Mouse (Mus musculus) CH12.LX (cell line): Measurements from ENCODE around the gene Ctso. TPM values are rescaled to one million over a fixed set of nuclear protein-coding genes. Genes with fewer than 3 reads are reported as not detected.

Experiments used
- DNase-seq: peaks from one replicate; pipeline ENCODE4 v3.0.0-alpha.2; 2013; ENCODE audit errors: extremely low read depth
- H3K27ac ChIP-seq: 2 replicates; pipeline ENCODE4 v1.5.1; 2012; ENCODE audit warnings: low read depth, mild to moderate bottlenecking, control low read depth, moderate library complexity; ENCODE audit not compliant: insufficient read depth
- H3K27me3 ChIP-seq: replicated peaks from 2 replicates; pipeline ENCODE3; 2012; ENCODE audit warnings: inconsistent platforms
- H3K36me3 ChIP-seq, 2 experiments: replicated peaks in 1 of 2; 2 replicates each; pipeline versions ENCODE3 to v1.6.1; 2012; ENCODE audit warnings: inconsistent platforms in 1 of 2, low read length in 1 of 2, mild to moderate bottlenecking in 1 of 2, mixed read lengths in 1 of 2, moderate library complexity in 1 of 2; ENCODE audit not compliant: control insufficient read depth in 1 of 2, insufficient read depth in 1 of 2
- H3K4me1 ChIP-seq, 2 experiments: 2 replicates each; pipeline ENCODE4 v1.6.1; 2012; ENCODE audit warnings: inconsistent platforms in 1 of 2, moderate library complexity in 1 of 2; ENCODE audit not compliant: insufficient read depth in 2 of 2, control insufficient read depth in 1 of 2
- H3K4me2 ChIP-seq: 2 replicates; pipeline ENCODE4 v1.6.1; 2012; ENCODE audit warnings: low read depth, mild to moderate bottlenecking, control low read depth; ENCODE audit not compliant: poor library complexity, insufficient read depth, severe bottlenecking
- H3K4me3 ChIP-seq, 3 experiments: fragments of 150-350 bp in 1 of 3; sonication (generic) in 1 of 3; replicated peaks in 1 of 3; 2 replicates each; pipeline versions ENCODE3 to v1.5.1; 2011 to 2012; ENCODE audit warnings: low read depth in 2 of 3, low read length in 2 of 3, mild to moderate bottlenecking in 2 of 3, moderate library complexity in 2 of 3, control low read depth in 1 of 3, improper control_type of control experiment in 1 of 3, inconsistent platforms in 1 of 3, mixed read lengths in 1 of 3; ENCODE audit not compliant: poor library complexity in 1 of 3
- H3K79me2 ChIP-seq: replicated peaks from 2 replicates; pipeline ENCODE4 v1.6.1; 2012; ENCODE audit warnings: mild to moderate bottlenecking, moderate library complexity; ENCODE audit not compliant: control insufficient read depth, poor library complexity, insufficient read depth, severe bottlenecking; ENCODE audit errors: extremely low read depth
- H3K9ac ChIP-seq: 2 replicates; pipeline ENCODE4 v1.6.1; 2012; ENCODE audit warnings: low read depth, mild to moderate bottlenecking, control low read depth, moderate library complexity; ENCODE audit not compliant: insufficient read depth
- H3K9me3 ChIP-seq: replicated peaks from 2 replicates; pipeline ENCODE3; 2012; ENCODE audit warnings: low read length, inconsistent platforms, mixed read lengths
- CHD2 ChIP-seq: IDR thresholded peaks from 2 replicates; pipeline ENCODE4 v1.6.1; 2011; ENCODE audit warnings: low read length, improper control_type of control experiment
- ELF1 ChIP-seq: IDR thresholded peaks from 2 replicates; pipeline ENCODE4 v1.6.1; 2014; ENCODE audit warnings: low read depth, mild to moderate bottlenecking, inconsistent platforms, low read length, improper control_type of control experiment
- ETS1 ChIP-seq: conservative IDR thresholded peaks from 2 replicates; pipeline ENCODE4 v1.6.1; 2012; ENCODE audit warnings: low read depth, mild to moderate bottlenecking, inconsistent platforms, low read length, improper control_type of control experiment, moderate library complexity
- IRF4 ChIP-seq: IDR thresholded peaks from 2 replicates; pipeline ENCODE4 v1.6.1; 2014; ENCODE audit warnings: low read depth, mild to moderate bottlenecking, inconsistent platforms, low read length, improper control_type of control experiment
- JUND ChIP-seq: conservative IDR thresholded peaks from 2 replicates; pipeline ENCODE4 v1.6.1; 2011; ENCODE audit warnings: low read depth, low read length, improper control_type of control experiment
- MAFK ChIP-seq: IDR thresholded peaks from 2 replicates; pipeline ENCODE4 v1.6.1; 2011; ENCODE audit warnings: low read length, improper control_type of control experiment; ENCODE audit not compliant: insufficient replicate concordance
- MAZ ChIP-seq: IDR thresholded peaks from 2 replicates; pipeline ENCODE4 v1.6.1; 2012; ENCODE audit warnings: low read depth, mild to moderate bottlenecking, inconsistent platforms, low read length, improper control_type of control experiment, moderate library complexity
- NRF1 ChIP-seq: IDR thresholded peaks from 2 replicates; pipeline ENCODE4 v1.6.1; 2014; ENCODE audit warnings: low read depth, mild to moderate bottlenecking, inconsistent platforms, low read length, improper control_type of control experiment, moderate library complexity
- SMC3 ChIP-seq: IDR thresholded peaks from 2 replicates; pipeline ENCODE4 v1.6.1; 2011; ENCODE audit warnings: low read depth, low read length, improper control_type of control experiment
- TBP ChIP-seq: conservative IDR thresholded peaks from 2 replicates; pipeline ENCODE4 v1.6.1; 2011; ENCODE audit warnings: low read depth, low read length, improper control_type of control experiment
- TCF12 ChIP-seq: IDR thresholded peaks from 2 replicates; pipeline ENCODE4 v1.6.1; 2014; ENCODE audit warnings: low read depth, mild to moderate bottlenecking, inconsistent platforms, low read length, improper control_type of control experiment
- USF2 ChIP-seq: conservative IDR thresholded peaks from 2 replicates; pipeline ENCODE4 v1.6.1; 2011; ENCODE audit warnings: low read depth, low read length, improper control_type of control experiment
- dilution Hi-C: fragments of 300-500 bp; cut with MboI; formaldehyde crosslinking; loops from 2 replicates; pipeline ENCODE4 v1.14.3; 2020; ENCODE audit warnings: low sequenced_read_pairs; ENCODE audit not compliant: extremely low pct_unique_long_range_greater_than_20kb, extremely low pct_ligation_motif_present
- in situ Hi-C: fragments of 300-500 bp; cut with MboI; formaldehyde crosslinking; loops from 3 replicates; pipeline ENCODE4 v1.14.3; 2019; ENCODE audit warnings: low sequenced_read_pairs, low pct_ligation_motif_present, low pct_unique_long_range_greater_than_20kb, mixed read lengths
- polyA plus RNA-seq: library from polyadenylated mRNA; unstranded; fragments of >175 nt; gene quantifications from 2 replicates; pipeline ENCODE4 v1.2.1, GENCODE M21; 2012; ENCODE audit warnings: low read depth; ENCODE audit not compliant: insufficient read length
- total RNA-seq, 2 experiments: library from RNA; depleted of rRNA; stranded (reverse); fragments of 300-350 nt in 1 of 2; fragments of >200 nt in 1 of 2; gene quantifications; 2 replicates each; pipeline ENCODE4 v1.2.3; 2012 to 2014

Ctso gene
- total and polyA plus RNA-seq, 3 experiments = 21.1 to 41.7 (median 39.2) TPM

GRCm38 (mm10) chr3:81929073-81929472 is 3.3 kb upstream of the Ctso start:
- H3K4me1 ChIP-seq = peaks cover 9 to 51% of the 10 kb centered on the region in 2 experiments
- H3K27ac ChIP-seq = no peak overlapping the region
- no peaks in the 10 kb centered on the region for H3K36me3 ChIP-seq
- no peaks in the 10 kb centered on the region for H3K27me3 ChIP-seq
- H3K4me2 ChIP-seq = no peak overlapping the region
- no peaks in the 10 kb centered on the region for H3K9me3 ChIP-seq
- TF ChIP-seq IRF4 (no peak), ETS1 (no peak), NRF1 (no peak), SMC3 (no peak), ELF1 (no peak), MAZ (no peak)
- peaks cover 8% of the 10 kb centered on the region; the same call in 1 of the 2 replicates for H3K79me2 ChIP-seq
- no peak for DNase-seq
- in situ Hi-C loops (loop anchor here (5.0 to 10.0 kb wide), 2 partner anchors 162 to 894 kb away; partner anchors contain the start of gene Pdgfc), dilution Hi-C loops (no loop called here)
- H3K9ac ChIP-seq = no peak overlapping the region
- no peak overlapping the region for H3K4me3 ChIP-seq

- peaks cover 0 to 10% of the 10 kb centered on the region in 2 experiments for H3K36me3 ChIP-seq
- no peak for DNase-seq
- H3K9ac ChIP-seq = peak overlapping the region; percentile 100
- peak overlapping the region; percentile 82 for H3K4me2 ChIP-seq
- peak overlapping the region; percentile 55; the same call in 1 of the 2 replicates for H3K27ac ChIP-seq
- no peaks in the 10 kb centered on the region for H3K27me3 ChIP-seq
- no peaks in the 10 kb centered on the region for H3K9me3 ChIP-seq
- dilution Hi-C loops = no loop called here
- in situ Hi-C loops = no loop called here
- no peak overlapping the region for H3K4me3 ChIP-seq
- no peak for TF ChIP-seq TBP
- no peak for TF ChIP-seq MAFK
- TF ChIP-seq CHD2 = no peak
- no peak for TF ChIP-seq JUND
- 0 out of 2 replicates have a peak, but pooled peaks have one; percentile 16 for TF ChIP-seq ETS1
- peak; percentile 44; the same call in 1 of the 2 replicates for TF ChIP-seq IRF4
- peaks cover 13% of the 10 kb centered on the region; the same call in 1 of the 2 replicates for H3K79me2 ChIP-seq
- peaks cover 9 to 68% of the 10 kb centered on the region in 2 experiments for H3K4me1 ChIP-seq
Observed at GRCm38 (mm10) chr3:81931695-81932094, 706 bp upstream of the Ctso start.

- Histone ChIP-seq H3K4me2 (peak overlapping the region; percentile 67; the same call in 1 of the 2 replicates), H3K27me3 (no peaks in the 10 kb centered on the region), H3K36me3 (peaks cover 0 to 15% of the 10 kb centered on the region in 2 experiments), H3K79me2 (peaks cover 24% of the 10 kb centered on the region; the same call in 1 of the 2 replicates), H3K9ac (peak overlapping the region; percentile 100), H3K9me3 (no peaks in the 10 kb centered on the region), H3K4me3 (peak overlapping the region; percentile 88 to 97 (median 88)), H3K4me1 (peaks cover 3 to 70% of the 10 kb centered on the region in 2 experiments; a peak in 3 of 4 replicates), H3K27ac (no peak overlapping the region)
- DNase-seq = no peak
- dilution Hi-C loops = no loop called here
- in situ Hi-C loops = no loop called here
- TF ChIP-seq TBP (0 out of 2 replicates have a peak, but pooled peaks have one; percentile 8), USF2 (no peak), TCF12 (no peak)
Observed at GRCm38 (mm10) chr3:81933348-81933747, 947 bp downstream of the Ctso start.
